Mouse (Mus musculus): ENCODE results near the gene Ctbs. TPM values are rescaled to one million over a fixed set of nuclear protein-coding genes. Genes with fewer than 3 reads are reported as not detected.

Ctbs gene
- total RNA-seq, 2 experiments from 2014 or later: 6.6 to 7.4 TPM

DNA sequence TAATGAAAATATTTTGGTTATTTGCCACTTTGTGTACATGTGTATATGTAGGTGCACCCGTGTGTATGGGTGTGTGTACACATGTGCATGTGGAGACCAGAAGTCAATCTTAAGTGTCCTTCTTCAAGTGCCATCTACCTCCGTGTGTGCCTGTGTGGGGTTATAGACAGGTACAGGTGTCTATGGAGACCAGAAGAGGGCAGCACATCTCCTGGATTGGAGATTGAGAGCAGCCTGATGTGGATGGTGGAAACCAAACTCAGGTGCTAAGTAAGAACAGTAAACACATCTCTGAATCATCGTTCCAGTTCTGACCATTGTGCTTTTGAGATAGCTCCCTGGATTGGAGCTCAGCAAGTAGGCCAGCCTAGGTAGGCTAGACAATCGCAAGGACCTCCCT is 36.9 kb downstream of the Ctbs start:
- DNase-seq (ENCODE audit: low spot score in 2 of 2): no peak

DNA sequence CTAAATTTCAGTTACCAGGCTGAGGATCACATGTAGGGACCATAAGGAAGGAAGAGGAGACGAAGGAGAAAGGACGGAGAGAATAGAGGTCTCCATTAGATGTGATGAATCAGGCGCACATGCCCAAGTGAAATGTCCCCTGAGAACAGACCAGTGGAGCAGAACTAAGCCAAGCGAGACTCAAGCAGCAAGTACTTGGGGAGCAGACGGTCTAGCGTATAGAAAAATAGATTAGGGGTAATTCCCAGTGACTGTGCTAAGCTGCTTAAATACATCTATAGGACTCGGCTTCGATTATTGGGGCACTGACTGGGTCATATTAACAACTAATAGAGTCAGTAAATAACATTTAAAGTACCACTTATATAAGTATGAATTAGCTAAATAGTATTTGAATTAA is 45.3 kb downstream of the Ctbs start:
- DNase-seq (ENCODE audit: low spot score in 2 of 2): no peak

- DNase-seq (ENCODE audit: low spot score in 2 of 2): peak in 1 of 2 experiments; percentile 7
These were observed 49.4 kb downstream of the Ctbs start for GRCm38 (mm10) chr3:146498989-146499388.

GRCm38 (mm10) chr3:146499431-146500002 is 49.9 kb downstream of the Ctbs start, which contains the start of the genes Spata1 and Gng5:
Gene Spata1 (minus strand): TSS chr3:146499753.
Gene Gng5 (plus strand): TSS chr3:146499807.
- peak; percentile 52 to 71 for DNase-seq (ENCODE audit: low spot score in 2 of 2)

GRCm38 (mm10) chr3:146500003-146500809 is 50.6 kb downstream of the Ctbs start:
- DNase-seq (ENCODE audit: low spot score in 2 of 2): peak in 1 of 2 experiments; percentile 36

GRCm38 (mm10) chr3:146500810-146501201 is 51.2 kb downstream of the Ctbs start:
- no peak for DNase-seq (ENCODE audit: low spot score in 2 of 2)

DNA sequence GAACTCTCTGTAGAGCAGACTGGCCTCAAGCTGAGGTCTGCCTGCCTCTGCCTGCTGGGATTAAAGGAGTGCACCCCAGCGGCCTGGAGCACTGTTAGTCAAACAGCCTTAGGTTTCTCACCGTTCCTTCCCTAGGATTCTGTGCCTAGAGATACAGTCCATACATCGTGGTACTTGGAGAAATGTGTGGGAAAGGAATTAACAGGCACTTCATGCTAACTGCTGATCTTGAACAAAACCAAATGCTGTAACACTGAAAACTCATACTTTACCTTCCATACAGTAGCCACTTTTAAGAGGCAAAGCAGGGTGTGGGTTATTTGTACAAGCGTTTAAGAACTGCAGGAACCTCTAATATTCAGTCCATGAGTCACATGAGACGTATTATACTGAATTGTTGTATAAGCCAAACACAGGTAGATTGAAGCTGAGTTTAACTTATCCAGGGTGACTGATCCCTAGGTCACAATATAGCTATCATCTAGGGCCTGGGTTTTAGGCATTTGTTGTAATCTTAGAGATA is 52.1 kb downstream of the Ctbs start:
- DNase-seq (ENCODE audit: low spot score in 2 of 2): no peak

GRCm38 (mm10) chr3:146506711-146507110 is 57.1 kb downstream of the Ctbs start:
- no peak for DNase-seq (ENCODE audit: low spot score in 2 of 2)

Other genes with a start within 250 kb of the Ctbs start
- 1 to 10 TPM; 1.3 to 1.6 TPM for gene Lpar3, start 228.8 kb upstream of the Ctbs start, total RNA-seq (2021)
- 100 to 1,000 TPM; 151 to 155 TPM for gene Ssx2ip, start 45.2 kb upstream of the Ctbs start, total RNA-seq (2021)
- 1 to 10 TPM; 2.1 to 3.0 TPM for gene Spata1, start 50.0 kb downstream of the Ctbs start, total RNA-seq (2021)
- gene Gng5, start 50.0 kb downstream of the Ctbs start, total RNA-seq (2021): 10 to 100 TPM; 49.4 to 60.7 TPM
- 10 to 100 TPM; 14.3 to 15.0 TPM for gene Rpf1, start 71.6 kb downstream of the Ctbs start, total RNA-seq (2021)
- gene Uox, start 120.6 kb downstream of the Ctbs start, total RNA-seq (2021): not detected
- not detected for gene Dnase2b, start 165.8 kb downstream of the Ctbs start, total RNA-seq (2021)
- gene 4930503B20Rik, start 201.5 kb downstream of the Ctbs start, total RNA-seq (2021): not detected
- not detected for gene Samd13, start 235.8 kb downstream of the Ctbs start, total RNA-seq (2021)

All from layer of hippocampus, postnatal 14 days (tissue).